Mouse (Mus musculus) liver, embryonic 14.5 days (tissue): ENCODE results near the gene Mon2. TPM values are rescaled to one million over a fixed set of nuclear protein-coding genes. Genes with fewer than 3 reads are reported as not detected.
A peak's percentile ranks its signal among the peaks of the same experiment; 100 is the strongest.

Experiments used
- ATAC-seq: fragments of 200-750 bp; cut with Nextera tagmentation; 2 replicates; pipeline ENCODE4 v1.8.0; 2017; ENCODE audit warnings: moderate number of reproducible peaks, mild to moderate bottlenecking, moderate library complexity; ENCODE audit not compliant: insufficient read depth
- DNase-seq, 3 experiments: peaks; one replicate each; pipeline ENCODE4 v3.0.0-alpha.2; 2012 to 2013; ENCODE audit warnings: low read depth in 3 of 3, low spot score in 3 of 3
- H3K27ac ChIP-seq: fragments of 300-500 bp; sonication (generic); 2 replicates; pipeline ENCODE4 v1.5.1; 2014; ENCODE audit warnings: moderate library complexity, mild to moderate bottlenecking, control low read depth, inconsistent platforms
- H3K27me3 ChIP-seq: fragments of 300-500 bp; sonication (generic); 2 replicates; pipeline ENCODE4 v1.6.1; 2014; ENCODE audit warnings: mild to moderate bottlenecking, low read length, moderate library complexity; ENCODE audit not compliant: control insufficient read depth, insufficient read depth
- H3K36me3 ChIP-seq: fragments of 300-500 bp; sonication (generic); replicated peaks from 2 replicates; pipeline ENCODE4 v1.6.1; 2014; ENCODE audit warnings: low read depth; ENCODE audit not compliant: control insufficient read depth, insufficient read depth
- H3K4me1 ChIP-seq, 2 experiments: fragments of 200-500 bp in 1 of 2; fragments of 300-500 bp in 1 of 2; sonication (generic) in 1 of 2; replicated peaks; 2 replicates each; pipeline ENCODE4 v1.6.1; 2012 to 2014; ENCODE audit warnings: antibody characterized with exemption in 1 of 2, inconsistent platforms in 1 of 2, low read length in 1 of 2; ENCODE audit not compliant: control insufficient read depth in 2 of 2, insufficient read depth in 2 of 2
- H3K4me2 ChIP-seq: fragments of 300-500 bp; sonication (generic); 2 replicates; pipeline ENCODE4 v1.6.1; 2014; ENCODE audit warnings: low read depth, mild to moderate bottlenecking, control low read depth, moderate library complexity
- H3K4me3 ChIP-seq, 2 experiments: fragments of 200-500 bp in 1 of 2; fragments of 300-500 bp in 1 of 2; sonication (generic) in 1 of 2; 2 replicates each; pipeline ENCODE4 v1.5.1; 2012 to 2014; ENCODE audit warnings: low read depth in 2 of 2, low read length in 2 of 2, mild to moderate bottlenecking in 2 of 2, control low read depth in 1 of 2, inconsistent platforms in 1 of 2, moderate library complexity in 1 of 2; ENCODE audit not compliant: insufficient read depth in 1 of 2
- H3K9ac ChIP-seq: fragments of 300-500 bp; sonication (generic); replicated peaks from 2 replicates; pipeline ENCODE4 v1.6.1; 2014; ENCODE audit warnings: mild to moderate bottlenecking, control low read depth, moderate library complexity
- H3K9me3 ChIP-seq: fragments of 300-500 bp; sonication (generic); 2 replicates; pipeline ENCODE4 v1.6.1; 2016; ENCODE audit warnings: low read length, mixed read lengths; ENCODE audit not compliant: control insufficient read depth
- CTCF ChIP-seq: IDR thresholded peaks from 2 replicates; pipeline ENCODE4 v1.5.1; 2016; ENCODE audit warnings: antibody characterized with exemption, low read depth, control low read depth
- EP300 ChIP-seq: IDR thresholded peaks from 2 replicates; pipeline ENCODE4 v1.6.1; 2016; ENCODE audit warnings: antibody characterized with exemption, low read depth
- WGBS: fragments of 180-500 bp; shearing (Covaris S2); extraction: QIAGEN DNeasy Blood & Tissue Kit; methylation state at CpG from one replicate; pipeline ENCODE4 v1.1.7; 2014; ENCODE audit not compliant: insufficient replicate concordance; 5-methylcytosine and 5-hydroxymethylcytosine counted together
- polyA plus RNA-seq, 2 experiments: library from polyadenylated mRNA; depleted of rRNA in 1 of 2; stranded (reverse) in 1 of 2; unstranded in 1 of 2; fragments of >200 nt; fragmentation: Nextera tagmentation in 1 of 2; extraction: Ambion mirVana in 1 of 2; gene quantifications; 2 replicates each; pipeline versions ENCODE4 v1.2.1 to v1.2.3; 2012 to 2014

Gene Mon2
- polyA plus RNA-seq (2012; rRNA removed) (9.1 and 12.6 TPM in 2 replicates), polyA plus RNA-seq (2014; fragmentation: Nextera tagmentation; extraction: Ambion mirVana) (9.8 and 12.0 TPM in 2 replicates)

- under 1% methylated on average over 58 of the region's 58 CpGs for WGBS
- ATAC-seq, result peak; percentile 100
Measured at GRCm38 (mm10) chr10:123076245-123077023, at the start of gene Mon2. TSS of gene Mon2 (minus strand) at chr10:123076505.

GRCm38 (mm10) chr10:123120666-123121392 is 44.5 kb upstream of the Mon2 start:
- TF ChIP-seq EP300 (no peak), CTCF (peak; percentile 45; the same call in 1 of the 2 replicates)
- no peak for DNase-seq
- Histone ChIP-seq H3K4me2 (no peak overlapping the region), H3K4me1 (no peaks in the 10 kb centered on the region; a peak in 1 of 4 replicates), H3K27me3 (no peaks in the 10 kb centered on the region), H3K36me3 (peaks cover 91% of the 10 kb centered on the region), H3K9ac (no peak overlapping the region), H3K9me3 (no peaks in the 10 kb centered on the region), H3K27ac (no peak overlapping the region), H3K4me3 (no peak overlapping the region)
- 89% methylated on average over 14 of the region's 14 CpGs for WGBS
- ATAC-seq, result peak; percentile 45; the same call in 1 of the 2 replicates

More at GRCm38 (mm10) chr10:123076245-123077023, at the start of gene Mon2:
- peak within 1 kb of the TSS; percentile 50 for H3K27ac ChIP-seq
- peaks cover 11 to 21% of the 10 kb centered on the region in 2 experiments; a peak in 3 of 4 replicates for H3K4me1 ChIP-seq
- no peaks in the 10 kb centered on the region for H3K9me3 ChIP-seq
- TF ChIP-seq EP300 (no peak), CTCF (no peak)
- peak; percentile 92 to 93 (median 93) for DNase-seq
- no peaks in the 10 kb centered on the region for H3K27me3 ChIP-seq
- H3K4me2 ChIP-seq, result peak within 1 kb of the TSS; percentile 91
- peak within 1 kb of the TSS; percentile 87 for H3K9ac ChIP-seq
- H3K36me3 ChIP-seq, result no peaks in the 10 kb centered on the region; the same call in 1 of the 2 replicates
- H3K4me3 ChIP-seq, result peak within 1 kb of the TSS; percentile 83 to 92

- Histone ChIP-seq H3K36me3 (peaks cover 78% of the 10 kb centered on the region), H3K4me2 (no peak overlapping the region), H3K9me3 (no peaks in the 10 kb centered on the region), H3K9ac (no peak overlapping the region), H3K4me3 (no peak overlapping the region), H3K27ac (no peak overlapping the region), H3K27me3 (no peaks in the 10 kb centered on the region), H3K4me1 (no peaks in the 10 kb centered on the region; a peak in 1 of 4 replicates)
- DNase-seq, result no peak
- 87% methylated on average over 14 of the region's 14 CpGs for WGBS
- no peak for ATAC-seq
- TF ChIP-seq CTCF (no peak), EP300 (no peak)
Measured at GRCm38 (mm10) chr10:123116861-123117260, 40.6 kb upstream of the Mon2 start.

GRCm38 (mm10) chr10:123113466-123113865 is 37.2 kb upstream of the Mon2 start:
- H3K4me1 ChIP-seq, result no peaks in the 10 kb centered on the region
- no peaks in the 10 kb centered on the region for H3K9me3 ChIP-seq
- no peak overlapping the region for H3K4me2 ChIP-seq
- WGBS, result 93% methylated on average over 8 of the region's 8 CpGs
- H3K36me3 ChIP-seq, result peaks cover 48% of the 10 kb centered on the region
- TF ChIP-seq EP300 (no peak), CTCF (no peak)
- no peaks in the 10 kb centered on the region for H3K27me3 ChIP-seq
- no peak overlapping the region for H3K4me3 ChIP-seq
- H3K27ac ChIP-seq, result no peak overlapping the region
- no peak for DNase-seq
- ATAC-seq, result no peak
- no peak overlapping the region for H3K9ac ChIP-seq

GRCm38 (mm10) chr10:123112787-123113168 is 36.5 kb upstream of the Mon2 start:
- DNase-seq (no peak), ATAC-seq (no peak)
- TF ChIP-seq CTCF (no peak), EP300 (no peak)
- Histone ChIP-seq H3K36me3 (peaks cover 41% of the 10 kb centered on the region), H3K9me3 (no peaks in the 10 kb centered on the region), H3K4me1 (no peaks in the 10 kb centered on the region), H3K27ac (no peak overlapping the region), H3K4me2 (no peak overlapping the region), H3K27me3 (no peaks in the 10 kb centered on the region), H3K9ac (no peak overlapping the region), H3K4me3 (no peak overlapping the region)
- 81% methylated on average over 9 of the region's 9 CpGs for WGBS
